Mouse (Mus musculus) liver, postnatal 0 days (tissue): ENCODE measurements around the gene Fscn2. TPM values are rescaled to one million over a fixed set of nuclear protein-coding genes. Genes with fewer than 3 reads are reported as not detected.

Experiments
- ATAC-seq: fragments of 200-750 bp; cut with Nextera tagmentation; 2 replicates; pipeline ENCODE4 v1.8.0; 2017; ENCODE audit warnings: mild to moderate bottlenecking, moderate library complexity
- DNase-seq: peaks from one replicate; pipeline ENCODE4 v3.0.0-alpha.2; 2016
- H3K27ac ChIP-seq: fragments of 300-500 bp; sonication (generic); 2 replicates; pipeline ENCODE4 v1.5.1; 2014; ENCODE audit warnings: antibody characterized with exemption, moderate library complexity, mild to moderate bottlenecking, low read depth
- H3K27me3 ChIP-seq: fragments of 300-500 bp; sonication (generic); 2 replicates; pipeline ENCODE4 v1.6.1; 2014; ENCODE audit warnings: low read length, control low read depth, mixed read lengths; ENCODE audit not compliant: insufficient read depth
- H3K36me3 ChIP-seq: fragments of 300-500 bp; sonication (generic); replicated peaks from 2 replicates; pipeline ENCODE4 v1.6.1; 2014; ENCODE audit warnings: mild to moderate bottlenecking, control low read depth, low read length, moderate library complexity, mixed read lengths; ENCODE audit not compliant: insufficient read depth
- H3K4me1 ChIP-seq: fragments of 300-500 bp; sonication (generic); 2 replicates; pipeline ENCODE4 v1.6.1; 2014; ENCODE audit warnings: antibody characterized with exemption, mild to moderate bottlenecking, control low read depth; ENCODE audit not compliant: insufficient read depth
- H3K4me2 ChIP-seq: fragments of 300-500 bp; sonication (generic); 2 replicates; pipeline ENCODE4 v1.6.1; 2014; ENCODE audit warnings: low read depth, mild to moderate bottlenecking, low read length, moderate library complexity, mixed read lengths
- H3K4me3 ChIP-seq: fragments of 300-500 bp; sonication (generic); 2 replicates; pipeline ENCODE4 v1.5.1; 2014; ENCODE audit warnings: low read depth, low read length
- H3K9ac ChIP-seq: fragments of 300-500 bp; sonication (generic); replicated peaks from 2 replicates; pipeline ENCODE4 v1.6.1; 2014; ENCODE audit warnings: mild to moderate bottlenecking, moderate library complexity
- H3K9me3 ChIP-seq: fragments of 300-500 bp; sonication (generic); 2 replicates; pipeline ENCODE4 v1.6.1; 2016; ENCODE audit warnings: mild to moderate bottlenecking, control low read depth, low read length, mixed read lengths
- CTCF ChIP-seq: sonication (generic); IDR thresholded peaks from 2 replicates; pipeline ENCODE4 v1.5.1; 2016; ENCODE audit warnings: antibody characterized with exemption, low read depth
- EP300 ChIP-seq: IDR thresholded peaks from 2 replicates; pipeline ENCODE4 v1.6.1; 2016; ENCODE audit warnings: antibody characterized with exemption, low read depth, mild to moderate bottlenecking
- WGBS: fragments of 180-500 bp; shearing (Covaris S2); extraction: QIAGEN DNeasy Blood & Tissue Kit; methylation state at CpG from one replicate; pipeline ENCODE4 v1.1.7; 2014; ENCODE audit not compliant: insufficient replicate concordance; 5-methylcytosine and 5-hydroxymethylcytosine counted together
- polyA plus RNA-seq: library from polyadenylated mRNA; unstranded; fragments of >200 nt; fragmentation: Nextera tagmentation; extraction: Ambion mirVana; gene quantifications from 2 replicates; pipeline ENCODE4 v1.2.1, GENCODE M21; 2015

Fscn2 gene
- polyA plus RNA-seq, 1 experiment from 2014 or later: not detected

GRCm38 (mm10) chr11:120377337-120377736 lies 16.0 kb downstream of the Fscn2 start:
- Histone ChIP-seq H3K9ac (peak overlapping the region; percentile 71; the same call in 1 of the 2 replicates), H3K4me3 (no peak overlapping the region), H3K4me1 (peaks cover 17% of the 10 kb centered on the region), H3K27me3 (no peaks in the 10 kb centered on the region), H3K9me3 (no peaks in the 10 kb centered on the region), H3K27ac (no peak overlapping the region), H3K4me2 (peak overlapping the region; percentile 95), H3K36me3 (peaks cover 39% of the 10 kb centered on the region)
- ATAC-seq (no peak), DNase-seq (no peak)
- 70% methylated on average over 10 of the region's 10 CpGs for WGBS
- TF ChIP-seq CTCF (no peak), EP300 (no peak)

DNA sequence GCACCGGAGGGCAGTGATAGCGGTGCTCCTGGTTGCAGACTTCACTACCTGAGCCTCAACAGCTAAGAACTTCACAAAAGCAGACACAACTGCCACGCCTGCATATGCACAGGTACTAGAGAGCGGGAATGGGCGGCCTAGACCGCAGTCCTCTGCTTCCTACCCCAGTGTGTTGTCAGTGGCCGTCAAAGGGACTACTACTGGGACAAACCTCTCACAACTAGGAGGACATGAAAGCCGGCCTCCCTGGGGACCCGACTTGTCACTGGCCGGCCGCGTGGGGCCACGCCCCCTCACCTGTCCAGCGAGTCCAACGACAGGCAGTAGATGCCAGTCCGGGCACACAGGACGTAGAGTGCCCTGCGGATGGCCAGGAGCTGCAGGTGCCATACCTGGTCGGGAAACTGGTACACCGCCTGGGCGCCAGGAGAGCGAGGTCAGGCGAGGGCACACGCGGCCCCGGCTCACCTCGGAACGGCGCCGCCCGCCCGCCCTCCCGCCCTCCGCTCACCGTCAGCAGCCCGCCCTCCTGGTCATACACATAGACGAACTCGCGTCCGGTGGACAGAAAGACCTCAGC lies 16.8 kb downstream of the Fscn2 start:
- H3K27ac ChIP-seq: 0 out of 2 replicates have a peak overlapping the region, but pooled peaks have one; percentile 30
- DNase-seq: peak; percentile 78

GRCm38 (mm10) chr11:120378611-120379540 lies 17.5 kb downstream of the Fscn2 start, which contains the start of gene Faap100:
Gene Faap100 (minus strand): TSS chr11:120378764.
- H3K4me2 ChIP-seq: peak within 1 kb of the TSS; percentile 95
- H3K36me3 ChIP-seq: peaks cover 48% of the 10 kb centered on the region
- peak within 1 kb of the TSS; percentile 71 for H3K4me3 ChIP-seq
- no peaks in the 10 kb centered on the region for H3K9me3 ChIP-seq
- H3K4me1 ChIP-seq: peaks cover 17% of the 10 kb centered on the region
- 15% methylated on average over 46 of the region's 54 CpGs for WGBS
- peak; percentile 94 for DNase-seq
- no peaks in the 10 kb centered on the region for H3K27me3 ChIP-seq
- TF ChIP-seq EP300: no peak
- TF ChIP-seq CTCF: peak; percentile 87
- peak; percentile 93 for ATAC-seq
- peak within 1 kb of the TSS; percentile 71 for H3K9ac ChIP-seq
- peak within 1 kb of the TSS; percentile 59 for H3K27ac ChIP-seq

More for the DNA sequence above, 16.8 kb downstream of the Fscn2 start:
- TF ChIP-seq EP300 (no peak), CTCF (no peak)
- peaks cover 17% of the 10 kb centered on the region for H3K4me1 ChIP-seq
- peaks cover 47% of the 10 kb centered on the region for H3K36me3 ChIP-seq
- no peaks in the 10 kb centered on the region for H3K27me3 ChIP-seq
- WGBS: 2% methylated on average over 36 of the region's 40 CpGs
- H3K4me2 ChIP-seq: peak overlapping the region; percentile 95
- no peaks in the 10 kb centered on the region for H3K9me3 ChIP-seq
- H3K9ac ChIP-seq: peak overlapping the region; percentile 71
- ATAC-seq: peak; percentile 68
- H3K4me3 ChIP-seq: peak overlapping the region; percentile 71

GRCm38 (mm10) chr11:120380271-120380670 lies 18.9 kb downstream of the Fscn2 start:
- peaks cover 17% of the 10 kb centered on the region for H3K4me1 ChIP-seq
- H3K4me2 ChIP-seq: no peak overlapping the region
- 91% methylated on average over 3 of the region's 3 CpGs for WGBS
- no peak overlapping the region for H3K27ac ChIP-seq
- H3K9me3 ChIP-seq: no peaks in the 10 kb centered on the region
- ATAC-seq (no peak), DNase-seq (no peak)
- no peaks in the 10 kb centered on the region for H3K27me3 ChIP-seq
- TF ChIP-seq CTCF: no peak
- TF ChIP-seq EP300: no peak
- no peak overlapping the region for H3K9ac ChIP-seq
- H3K4me3 ChIP-seq: no peak overlapping the region
- peaks cover 51% of the 10 kb centered on the region for H3K36me3 ChIP-seq

DNA sequence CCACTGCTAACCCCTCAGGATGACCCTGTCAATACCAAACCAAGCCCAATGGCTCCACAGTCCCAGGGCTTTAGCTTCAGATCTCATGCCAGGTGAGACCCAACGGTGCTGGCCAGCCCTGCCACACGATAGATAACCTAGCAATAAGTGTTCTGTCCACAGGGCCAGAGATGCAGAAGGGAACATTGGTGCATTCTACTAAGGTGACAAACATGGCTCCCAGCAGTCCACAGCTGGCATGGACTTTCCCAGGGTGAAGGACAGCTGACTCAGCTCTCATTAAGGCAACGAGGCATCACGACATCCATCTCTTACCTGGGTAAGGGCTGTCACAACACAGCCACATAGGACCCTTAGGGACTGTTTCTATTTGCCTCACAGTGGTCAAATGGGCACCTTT lies 19.8 kb downstream of the Fscn2 start:
- Histone ChIP-seq H3K27me3 (no peaks in the 10 kb centered on the region), H3K4me2 (no peak overlapping the region), H3K9ac (no peak overlapping the region), H3K27ac (no peak overlapping the region), H3K36me3 (peaks cover 60% of the 10 kb centered on the region), H3K9me3 (no peaks in the 10 kb centered on the region), H3K4me1 (peaks cover 21% of the 10 kb centered on the region), H3K4me3 (no peak overlapping the region)
- ATAC-seq (no peak), DNase-seq (no peak)
- WGBS: 84% methylated on average over 4 of the region's 4 CpGs
- no peak for TF ChIP-seq CTCF
- no peak for TF ChIP-seq EP300

DNA sequence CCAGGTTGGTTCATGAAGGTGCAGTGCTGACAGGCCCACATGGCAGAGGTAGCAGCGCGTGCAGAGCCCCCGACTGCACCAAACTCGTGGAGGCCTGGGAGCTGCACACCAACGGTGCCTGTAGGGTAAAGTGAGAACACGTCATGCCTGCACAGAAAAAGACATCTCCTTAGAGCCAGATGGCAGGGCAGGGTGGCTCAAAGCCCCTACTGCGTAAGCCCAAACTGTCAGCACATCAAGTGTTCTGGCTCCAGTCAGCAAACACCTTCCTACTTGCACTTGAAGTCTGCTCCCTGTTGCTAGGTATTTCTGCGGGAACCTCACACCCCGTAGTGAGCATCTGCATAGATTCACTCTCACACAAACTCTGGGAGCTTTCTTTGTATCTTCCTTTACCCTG lies 21.2 kb downstream of the Fscn2 start:
- ATAC-seq: no peak
- H3K9me3 ChIP-seq: no peaks in the 10 kb centered on the region
- 91% methylated on average over 9 of the region's 9 CpGs for WGBS
- H3K4me1 ChIP-seq: peaks cover 21% of the 10 kb centered on the region
- no peak overlapping the region for H3K4me2 ChIP-seq
- H3K9ac ChIP-seq: no peak overlapping the region
- no peak for DNase-seq
- no peak overlapping the region for H3K27ac ChIP-seq
- no peak overlapping the region for H3K4me3 ChIP-seq
- no peaks in the 10 kb centered on the region for H3K27me3 ChIP-seq
- peaks cover 65% of the 10 kb centered on the region for H3K36me3 ChIP-seq
- TF ChIP-seq EP300 (no peak), CTCF (no peak)
